Mouse (Mus musculus) liver, embryonic 11.5 days (tissue): ENCODE results near the gene Abca2. TPM values are rescaled to one million over a fixed set of nuclear protein-coding genes. Genes with fewer than 3 reads are reported as not detected.
A peak's percentile ranks its signal among the peaks of the same experiment; 100 is the strongest.

Experiments used
- ATAC-seq: fragments of 200-750 bp; cut with Nextera tagmentation; replicated peaks from 2 replicates; pipeline ENCODE4 v1.8.0; 2017; ENCODE audit warnings: moderate number of reproducible peaks, mild to moderate bottlenecking, moderate TSS enrichment, moderate library complexity; ENCODE audit not compliant: low FRiP score
- DNase-seq: peaks from one replicate; pipeline ENCODE4 v3.0.0-alpha.2; 2017; ENCODE audit warnings: low spot score
- H3K27ac ChIP-seq: fragments of 300-500 bp; sonication (generic); 2 replicates; pipeline ENCODE4 v1.5.1; 2014; ENCODE audit warnings: mild to moderate bottlenecking, low read depth, low read length, control low read depth
- H3K27me3 ChIP-seq: fragments of 300-500 bp; sonication (generic); replicated peaks from 2 replicates; pipeline ENCODE4 v1.6.1; 2014; ENCODE audit warnings: low read length, mixed read lengths; ENCODE audit not compliant: control insufficient read depth, insufficient read depth
- H3K36me3 ChIP-seq: fragments of 300-500 bp; sonication (generic); 2 replicates; pipeline ENCODE4 v1.6.1; 2014; ENCODE audit warnings: mild to moderate bottlenecking, low read length, moderate library complexity, mixed read lengths; ENCODE audit not compliant: control insufficient read depth, insufficient read depth
- H3K4me1 ChIP-seq: fragments of 300-500 bp; sonication (generic); replicated peaks from 2 replicates; pipeline ENCODE4 v1.6.1; 2014; ENCODE audit warnings: low read length, mixed read lengths; ENCODE audit not compliant: control insufficient read depth, insufficient read depth
- H3K4me2 ChIP-seq: fragments of 300-500 bp; sonication (generic); 2 replicates; pipeline ENCODE4 v1.6.1; 2014; ENCODE audit warnings: mild to moderate bottlenecking, control low read depth, moderate library complexity
- H3K4me3 ChIP-seq: fragments of 300-500 bp; sonication (generic); 2 replicates; pipeline ENCODE4 v1.5.1; 2014; ENCODE audit warnings: low read depth, low read length, control low read depth
- H3K9ac ChIP-seq: fragments of 300-500 bp; sonication (generic); 2 replicates; pipeline ENCODE4 v1.6.1; 2014; ENCODE audit warnings: low read depth, low read length, control low read depth
- H3K9me3 ChIP-seq: fragments of 300-500 bp; sonication (generic); 2 replicates; pipeline ENCODE4 v1.6.1; 2016; ENCODE audit warnings: low read length, inconsistent platforms, mixed read lengths; ENCODE audit not compliant: control insufficient read depth
- WGBS: fragments of 180-500 bp; shearing (Covaris S2); extraction: QIAGEN DNeasy Blood & Tissue Kit; methylation state at CpG from one replicate; pipeline ENCODE4 v1.1.7; 2014; 5-methylcytosine and 5-hydroxymethylcytosine counted together
- polyA plus RNA-seq: library from polyadenylated mRNA; unstranded; fragments of >200 nt; fragmentation: Nextera tagmentation; extraction: Ambion mirVana; gene quantifications from 2 replicates; pipeline ENCODE4 v1.2.1, GENCODE M21; 2014

Gene Abca2
- polyA plus RNA-seq, 1 experiment from 2014 or later = 3.9 TPM

DNA sequence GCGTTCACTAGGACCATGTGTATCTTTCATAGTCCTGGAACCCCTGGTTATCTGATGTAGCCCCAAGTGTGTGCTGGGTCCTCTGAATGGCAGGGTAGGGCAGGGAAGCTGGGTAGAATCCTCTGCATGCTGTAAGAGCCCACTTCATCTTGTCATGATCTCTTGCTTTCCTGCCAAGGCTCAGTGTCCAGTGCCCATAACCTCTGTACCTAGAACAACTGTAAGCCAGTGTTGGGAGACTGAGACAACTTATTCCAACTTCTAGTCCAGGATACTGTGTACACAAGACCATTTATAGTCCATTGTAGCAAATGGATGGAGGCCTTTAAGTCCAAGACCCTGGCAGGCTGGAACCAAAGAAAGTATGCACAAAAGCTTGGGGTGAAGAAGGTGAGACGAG is 36.8 kb downstream of the Abca2 start:
- H3K9me3 ChIP-seq = no peaks in the 10 kb centered on the region
- DNase-seq (no peak), ATAC-seq (no peak)
- H3K27me3 ChIP-seq = no peaks in the 10 kb centered on the region
- H3K9ac ChIP-seq = 0 out of 2 replicates have a peak overlapping the region, but pooled peaks have one; percentile 28
- H3K4me1 ChIP-seq = peaks cover 5% of the 10 kb centered on the region
- WGBS = 67% methylated on average over 2 of the region's 2 CpGs
- H3K4me2 ChIP-seq = no peak overlapping the region
- no peaks in the 10 kb centered on the region for H3K36me3 ChIP-seq
- H3K4me3 ChIP-seq = no peak overlapping the region
- no peak overlapping the region for H3K27ac ChIP-seq

DNA sequence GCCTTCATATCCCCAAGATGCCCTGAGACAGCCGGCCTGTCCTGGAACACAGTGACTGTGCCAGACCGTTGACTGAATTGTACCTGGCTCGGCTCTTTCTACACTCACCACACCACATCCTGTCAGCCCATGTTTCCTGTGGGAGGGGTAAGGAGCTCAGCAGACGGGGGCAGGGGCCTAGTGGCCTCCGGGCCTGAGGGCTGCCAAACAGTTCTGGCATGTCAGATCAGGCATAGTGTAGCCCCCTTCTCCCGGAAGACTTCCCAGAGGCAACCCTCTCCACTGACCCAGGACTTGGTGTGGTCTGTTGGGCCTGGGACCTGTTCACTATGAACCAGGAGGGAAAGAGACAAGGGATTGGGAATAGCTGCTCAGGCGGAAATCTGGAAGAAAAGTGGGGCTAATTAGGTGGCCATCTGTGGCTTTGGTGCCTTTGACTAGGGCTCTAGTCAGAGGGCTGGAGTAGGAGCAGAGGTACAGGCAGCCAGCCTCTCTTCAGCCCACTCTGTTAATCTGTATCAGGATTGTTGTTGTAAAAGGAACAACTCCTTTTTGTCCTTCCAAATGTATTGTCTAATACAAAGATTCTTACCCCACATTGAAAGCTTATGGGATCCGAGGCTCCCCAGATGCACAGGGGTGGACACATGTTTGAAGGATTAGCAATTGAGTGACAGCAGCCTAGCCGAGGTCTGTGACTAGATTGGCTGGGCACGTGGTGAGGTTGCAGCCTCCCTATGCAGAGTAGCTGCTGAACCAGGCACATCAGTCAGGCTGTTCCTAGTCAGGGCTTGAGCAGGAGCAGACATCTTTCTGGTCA is 37.5 kb downstream of the Abca2 start:
- Histone ChIP-seq H3K27ac (no peak overlapping the region), H3K9ac (peak overlapping the region; percentile 28; the same call in 1 of the 2 replicates), H3K9me3 (no peaks in the 10 kb centered on the region), H3K36me3 (no peaks in the 10 kb centered on the region), H3K4me2 (no peak overlapping the region), H3K4me1 (peaks cover 4% of the 10 kb centered on the region; the same call in 1 of the 2 replicates), H3K4me3 (no peak overlapping the region), H3K27me3 (no peaks in the 10 kb centered on the region)
- ATAC-seq = no peak
- WGBS = 37% methylated on average over 10 of the region's 10 CpGs
- DNase-seq = no peak

DNA sequence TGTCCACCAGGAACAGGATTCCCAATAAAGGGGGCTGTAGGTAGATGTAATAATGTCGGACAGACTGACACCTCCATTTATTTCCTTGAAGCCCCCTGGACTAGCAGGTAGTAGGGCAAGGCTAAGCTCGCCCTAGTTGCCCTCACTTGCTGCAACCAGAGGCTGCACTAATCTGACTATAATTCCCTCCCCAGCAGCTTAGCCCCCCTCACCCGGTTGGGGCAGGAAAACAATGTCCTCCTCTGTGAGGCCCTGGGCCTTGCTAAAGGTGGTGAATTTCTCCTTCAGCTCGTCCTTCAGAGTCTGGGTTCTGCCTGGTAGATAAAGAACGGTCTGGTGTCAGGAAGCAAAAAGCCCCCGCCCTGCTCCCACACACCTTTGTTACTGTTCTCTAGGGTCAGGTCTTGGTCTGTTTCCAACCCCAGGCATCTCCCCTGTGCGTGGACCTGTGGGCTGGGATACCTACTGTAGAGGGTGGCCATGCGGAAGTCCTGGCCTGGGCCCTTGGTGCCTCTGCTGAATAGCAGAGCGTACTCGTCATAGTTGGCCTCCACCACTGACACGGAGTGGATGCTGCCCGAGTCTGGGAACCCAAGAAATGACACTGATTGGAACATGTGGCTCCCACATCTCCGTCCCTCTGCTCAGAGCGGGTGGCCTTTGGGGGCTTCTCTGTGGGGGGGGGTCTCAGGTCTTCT is 39.3 kb downstream of the Abca2 start:
- Histone ChIP-seq H3K36me3 (no peaks in the 10 kb centered on the region), H3K9ac (no peak overlapping the region), H3K4me3 (no peak overlapping the region), H3K27me3 (no peaks in the 10 kb centered on the region; the same call in 1 of the 2 replicates), H3K27ac (no peak overlapping the region), H3K4me1 (peaks cover 4% of the 10 kb centered on the region; the same call in 1 of the 2 replicates), H3K4me2 (no peak overlapping the region), H3K9me3 (no peaks in the 10 kb centered on the region)
- ATAC-seq (no peak), DNase-seq (no peak)
- 68% methylated on average over 14 of the region's 14 CpGs for whole genome bisulfite sequencing

DNA sequence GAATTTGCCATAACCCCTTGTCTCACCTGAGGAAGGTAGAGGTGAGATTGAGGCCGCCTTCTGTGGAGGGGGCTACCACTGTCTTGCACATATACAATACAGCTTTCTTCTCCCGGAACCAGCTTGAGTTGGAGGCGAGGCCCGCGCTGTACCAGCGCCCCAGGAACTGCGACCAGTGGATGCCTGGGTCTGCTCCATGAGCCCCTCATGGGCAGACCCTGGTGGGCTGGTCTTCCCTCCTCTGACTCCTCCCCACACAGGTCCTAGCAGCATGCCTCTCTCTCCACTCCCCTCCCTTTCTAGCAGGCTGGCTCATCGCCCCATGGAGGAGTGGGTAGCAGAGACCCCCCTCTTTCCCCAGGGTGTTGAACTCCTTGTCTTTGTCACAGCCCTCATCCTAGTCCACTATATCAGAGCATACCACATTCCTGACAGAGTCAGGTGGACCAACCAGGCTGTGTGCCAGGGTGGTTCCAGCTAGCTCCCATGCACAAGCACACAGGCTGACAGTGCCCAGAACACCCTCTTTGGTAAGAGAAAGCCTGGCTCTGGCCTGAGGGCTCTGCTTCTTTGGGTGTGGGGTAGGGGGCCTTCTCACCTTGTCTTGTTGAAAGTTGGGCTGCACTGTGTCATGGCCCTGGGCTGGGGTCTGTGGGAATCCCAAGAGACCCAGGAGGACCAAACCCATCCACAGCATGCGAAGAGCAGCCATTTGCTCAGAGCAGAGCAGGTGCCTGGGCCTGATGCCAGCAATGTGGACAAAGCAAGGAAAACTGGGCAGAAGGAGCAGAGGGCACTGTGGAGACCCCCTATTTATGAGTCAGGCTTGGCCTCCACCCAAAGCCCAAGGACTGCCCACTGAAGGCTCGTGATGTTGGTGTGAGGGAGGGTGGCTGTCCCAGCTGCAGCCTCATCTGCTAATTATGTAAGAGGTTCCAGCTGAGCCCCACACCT is 40.7 kb downstream of the Abca2 start:
- Histone ChIP-seq H3K36me3 (no peaks in the 10 kb centered on the region), H3K4me3 (no peak overlapping the region), H3K27me3 (no peaks in the 10 kb centered on the region; the same call in 1 of the 2 replicates), H3K27ac (no peak overlapping the region), H3K4me1 (peaks cover 4% of the 10 kb centered on the region; the same call in 1 of the 2 replicates), H3K4me2 (no peak overlapping the region), H3K9me3 (no peaks in the 10 kb centered on the region), H3K9ac (no peak overlapping the region)
- ATAC-seq = no peak
- 78% methylated on average over 10 of the region's 10 CpGs for WGBS
- DNase-seq = no peak

DNA sequence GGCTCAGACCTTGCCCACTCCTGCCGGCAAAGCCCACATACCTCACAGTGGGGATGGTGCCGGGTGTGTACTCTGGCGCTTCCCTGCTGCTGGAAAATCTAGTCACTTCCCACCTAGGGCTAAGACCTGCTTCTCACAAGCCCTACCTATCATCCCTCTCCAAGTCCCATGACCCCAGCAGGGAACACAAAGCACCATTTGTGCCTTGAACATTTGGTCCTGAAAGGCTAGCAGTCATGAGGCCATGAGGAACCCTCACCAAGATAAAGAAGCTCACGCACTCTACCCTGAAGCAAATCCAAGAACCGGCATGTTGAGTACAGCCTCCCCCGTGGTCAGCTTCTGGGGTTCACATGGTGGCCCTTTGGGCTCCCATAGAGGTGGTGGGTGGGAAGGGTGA is 41.5 kb downstream of the Abca2 start, which contains the start of gene Ptgds:
TSS of gene Ptgds (minus strand) at position 78 of the 400 bp plus-strand sequence.
- Histone ChIP-seq H3K4me2 (no peak within 1 kb of the TSS), H3K9me3 (no peaks in the 10 kb centered on the region), H3K27me3 (no peaks in the 10 kb centered on the region; the same call in 1 of the 2 replicates), H3K27ac (no peak within 1 kb of the TSS), H3K9ac (no peak within 1 kb of the TSS), H3K36me3 (no peaks in the 10 kb centered on the region), H3K4me1 (peaks cover 4% of the 10 kb centered on the region; the same call in 1 of the 2 replicates), H3K4me3 (no peak within 1 kb of the TSS)
- no peak for DNase-seq
- 49% methylated on average over 6 of the region's 6 CpGs for WGBS
- ATAC-seq = no peak

DNA sequence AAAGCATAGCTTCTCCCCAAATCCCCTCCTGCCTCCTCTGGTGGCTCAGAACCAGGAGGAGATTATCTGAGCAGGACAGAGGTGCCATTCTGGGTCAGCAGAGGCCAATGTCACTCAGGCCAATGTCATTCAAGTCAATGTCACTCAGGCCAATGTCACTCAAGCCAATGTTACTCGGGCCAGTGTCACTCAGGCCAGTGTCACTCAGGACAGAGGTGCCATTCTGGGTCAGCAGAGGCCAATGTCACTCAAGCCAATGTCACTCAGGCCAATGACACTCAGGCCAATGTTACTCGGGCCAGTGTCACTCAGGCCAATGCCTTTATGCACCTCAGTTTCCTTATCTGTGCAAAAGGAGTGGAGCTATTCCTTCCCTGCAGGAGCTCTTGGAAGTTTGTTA is 44.0 kb downstream of the Abca2 start:
- H3K9me3 ChIP-seq = no peaks in the 10 kb centered on the region
- no peak overlapping the region for H3K9ac ChIP-seq
- WGBS = 72% methylated on average over 2 of the region's 2 CpGs
- no peak overlapping the region for H3K4me3 ChIP-seq
- H3K27me3 ChIP-seq = no peaks in the 10 kb centered on the region; the same call in 1 of the 2 replicates
- H3K4me2 ChIP-seq = no peak overlapping the region
- H3K27ac ChIP-seq = no peak overlapping the region
- ATAC-seq (no peak), DNase-seq (no peak)
- H3K4me1 ChIP-seq = no peaks in the 10 kb centered on the region
- H3K36me3 ChIP-seq = no peaks in the 10 kb centered on the region

DNA sequence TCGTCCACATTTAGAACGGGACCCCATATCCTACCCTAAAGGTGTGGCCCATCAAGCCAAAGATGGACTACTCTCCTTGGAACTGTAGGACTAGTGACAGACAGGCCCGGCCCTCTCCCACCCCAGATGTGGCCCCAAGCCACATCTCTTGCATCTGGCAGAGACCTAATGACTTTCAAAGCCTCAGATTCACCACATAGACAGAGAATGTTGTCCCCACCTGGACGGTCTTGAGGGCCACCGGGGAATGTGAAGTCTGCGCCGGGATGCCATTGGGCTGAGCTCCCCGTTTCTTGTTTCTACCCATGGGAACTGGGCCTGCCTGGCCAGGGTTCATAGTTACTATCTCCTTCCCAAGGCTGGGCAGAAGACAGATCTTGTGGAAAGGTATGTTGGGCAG is 49.0 kb downstream of the Abca2 start:
- Histone ChIP-seq H3K4me1 (no peaks in the 10 kb centered on the region), H3K36me3 (no peaks in the 10 kb centered on the region), H3K27me3 (no peaks in the 10 kb centered on the region; the same call in 1 of the 2 replicates), H3K27ac (no peak overlapping the region), H3K9ac (no peak overlapping the region), H3K4me3 (no peak overlapping the region), H3K4me2 (no peak overlapping the region), H3K9me3 (no peaks in the 10 kb centered on the region)
- WGBS = 82% methylated on average over 8 of the region's 8 CpGs
- DNase-seq (no peak), ATAC-seq (no peak)
